Mouse (Mus musculus) adrenal gland, adult 8-10 months (tissue): ENCODE results near the gene Usp54. TPM values are rescaled to one million over a fixed set of nuclear protein-coding genes. Genes with fewer than 3 reads are reported as not detected.
"Not testable (repeated sequence)": the region's sequence is repeated elsewhere in the genome, so short reads cannot be mapped to it uniquely, and the experiment has no call there.

Experiments used
- DNase-seq: peaks from one replicate; pipeline ENCODE4 v3.0.0; 2022
- total RNA-seq, 4 experiments: library from RNA; stranded (reverse); gene quantifications; 2 replicates each; pipeline ENCODE4 v1.2.4; 2022

Gene Usp54
- total RNA-seq, 4 experiments from 2014 or later, result 18.3 to 22.1 (median 19.3) TPM

DNA sequence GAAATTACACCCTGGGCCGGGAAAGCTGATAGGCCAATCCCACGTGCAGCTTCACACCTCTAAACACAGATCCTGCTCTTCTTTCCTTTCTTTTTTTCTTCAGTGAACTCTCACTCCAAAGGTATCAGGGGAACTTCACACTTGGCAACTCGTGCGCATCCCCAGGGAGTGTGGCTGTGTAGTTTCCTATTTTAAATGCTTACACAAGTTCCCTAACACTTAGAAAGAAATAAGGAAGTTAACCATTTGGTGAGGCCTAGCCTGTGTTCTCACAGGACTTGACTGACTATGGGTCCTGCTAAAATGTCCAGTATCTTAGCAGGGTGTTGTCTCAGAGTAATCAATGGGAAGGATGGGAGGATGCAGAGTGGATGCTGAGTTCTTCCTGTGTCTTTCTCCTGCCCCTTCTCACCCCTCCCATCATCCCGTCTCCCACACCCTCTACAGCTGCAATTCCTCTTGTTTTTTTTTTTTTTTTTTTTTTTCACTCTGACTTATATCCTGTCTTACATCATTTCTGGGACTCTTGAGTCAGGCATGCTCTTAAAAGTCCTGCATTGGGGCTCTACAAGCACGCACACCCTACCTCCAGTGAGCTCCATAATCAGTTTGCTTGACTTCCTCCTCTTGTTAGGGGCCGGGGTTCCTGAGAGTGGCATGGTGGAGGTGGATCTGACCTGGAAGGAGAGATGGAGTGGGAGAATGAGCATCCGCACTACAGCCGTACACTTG is 14.0 kb upstream of the Usp54 start:
- no peak for DNase-seq

DNA sequence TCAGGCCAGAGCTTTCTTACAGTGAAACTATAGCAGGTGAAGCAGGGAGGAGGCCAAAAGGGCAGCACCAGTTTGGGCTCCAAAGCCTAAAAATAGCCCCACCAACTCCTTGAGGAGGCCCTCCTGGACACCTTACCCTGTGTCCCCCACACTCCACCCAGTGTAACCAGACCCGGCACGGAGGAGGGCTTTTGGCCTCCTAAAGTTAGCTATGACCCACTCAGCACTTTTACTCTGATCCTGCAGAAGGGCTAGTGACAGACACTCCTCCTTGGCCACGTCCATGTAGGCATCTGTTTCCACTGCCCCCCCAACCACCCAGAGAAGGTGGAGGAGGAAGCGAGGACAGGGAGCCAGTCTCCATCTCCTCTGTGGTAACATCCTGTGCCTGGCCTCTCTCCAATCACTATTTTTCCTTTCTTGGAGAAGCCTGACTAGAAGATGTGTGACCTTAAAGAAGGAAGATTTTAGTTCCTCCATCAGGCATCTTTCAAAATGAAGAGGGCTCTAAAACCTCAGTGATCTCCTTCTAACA is 10.9 kb upstream of the Usp54 start:
- no peak for DNase-seq

DNA sequence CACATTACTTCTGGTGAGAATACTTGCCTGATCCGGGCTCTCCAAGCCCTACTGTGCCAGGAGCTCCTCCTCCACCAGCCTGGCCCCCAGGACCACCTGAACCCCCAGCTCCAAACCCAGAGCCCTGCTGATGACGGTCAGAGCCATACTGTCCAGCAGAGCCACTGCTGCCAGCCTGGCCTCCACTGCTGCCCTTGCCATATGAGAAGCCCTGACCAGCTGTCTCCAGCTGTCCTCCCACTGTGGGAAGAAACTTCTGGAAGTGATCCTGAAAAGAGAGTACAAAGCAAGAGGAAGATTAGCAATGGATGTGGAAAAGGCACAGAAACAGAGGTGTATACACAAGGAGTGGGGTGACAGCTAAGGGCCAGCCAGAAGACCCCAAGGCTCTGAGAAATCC is 10.1 kb upstream of the Usp54 start:
- no peak for DNase-seq

DNA sequence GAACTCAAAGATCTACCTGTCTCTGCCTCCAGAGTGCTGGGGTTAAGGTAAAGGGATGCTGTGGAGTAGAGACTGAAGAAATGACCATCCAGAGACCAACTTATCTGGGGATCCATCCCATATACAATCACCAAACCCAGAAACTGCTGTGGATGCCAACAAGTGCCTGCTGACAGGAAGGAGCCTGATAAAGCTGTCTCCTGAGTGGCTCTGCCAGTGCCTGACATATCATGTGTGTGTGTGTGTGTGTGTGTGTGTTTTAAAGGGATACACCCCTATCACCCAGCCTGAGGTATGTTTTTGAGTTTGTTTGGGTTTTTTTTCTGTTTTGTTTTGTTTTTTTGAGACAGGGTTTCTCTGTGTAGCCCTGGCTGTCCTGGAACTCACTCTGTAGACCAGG is 5.5 kb upstream of the Usp54 start:
- no peak for DNase-seq

DNA sequence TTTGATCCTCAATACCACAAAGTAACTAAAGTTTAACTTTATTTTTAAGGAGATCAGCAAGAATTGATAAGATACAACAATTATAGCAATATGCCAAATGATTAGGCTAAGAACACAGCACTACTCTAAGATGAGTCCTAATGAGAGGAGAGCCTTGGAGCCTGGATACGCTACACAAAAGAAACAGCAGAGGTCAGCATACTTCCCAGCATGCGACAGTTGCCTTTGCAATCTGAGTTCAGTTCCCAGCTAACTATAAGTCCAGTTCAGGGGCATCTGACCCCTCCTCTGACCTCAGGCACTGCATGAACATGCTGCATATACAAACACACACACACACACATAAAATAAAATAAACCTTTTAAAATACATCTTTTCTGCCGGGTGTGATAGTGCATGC is 4.7 kb upstream of the Usp54 start:
- no peak for DNase-seq

DNA sequence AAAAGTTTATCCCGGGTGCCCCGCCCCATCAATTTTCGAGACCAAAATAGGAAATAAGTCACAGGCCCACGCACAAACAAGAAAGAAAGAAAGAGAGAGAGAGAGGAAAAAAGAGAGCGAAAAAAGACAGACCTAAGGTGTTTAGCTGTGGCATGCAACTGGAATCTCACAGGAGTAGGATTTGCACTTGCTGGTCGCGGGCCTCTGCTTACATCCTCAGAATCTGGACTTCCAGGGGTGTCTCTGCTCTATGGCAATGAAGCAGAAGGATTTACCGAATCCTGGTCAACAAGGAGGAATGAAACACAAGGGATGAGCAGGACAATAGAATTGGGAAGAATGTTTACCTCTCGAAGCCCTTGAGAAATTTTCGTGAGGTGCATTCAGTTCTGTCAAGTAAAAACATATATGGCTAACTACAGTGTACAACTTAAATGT is 594 bp upstream of the Usp54 start:
- no peak for DNase-seq

DNA sequence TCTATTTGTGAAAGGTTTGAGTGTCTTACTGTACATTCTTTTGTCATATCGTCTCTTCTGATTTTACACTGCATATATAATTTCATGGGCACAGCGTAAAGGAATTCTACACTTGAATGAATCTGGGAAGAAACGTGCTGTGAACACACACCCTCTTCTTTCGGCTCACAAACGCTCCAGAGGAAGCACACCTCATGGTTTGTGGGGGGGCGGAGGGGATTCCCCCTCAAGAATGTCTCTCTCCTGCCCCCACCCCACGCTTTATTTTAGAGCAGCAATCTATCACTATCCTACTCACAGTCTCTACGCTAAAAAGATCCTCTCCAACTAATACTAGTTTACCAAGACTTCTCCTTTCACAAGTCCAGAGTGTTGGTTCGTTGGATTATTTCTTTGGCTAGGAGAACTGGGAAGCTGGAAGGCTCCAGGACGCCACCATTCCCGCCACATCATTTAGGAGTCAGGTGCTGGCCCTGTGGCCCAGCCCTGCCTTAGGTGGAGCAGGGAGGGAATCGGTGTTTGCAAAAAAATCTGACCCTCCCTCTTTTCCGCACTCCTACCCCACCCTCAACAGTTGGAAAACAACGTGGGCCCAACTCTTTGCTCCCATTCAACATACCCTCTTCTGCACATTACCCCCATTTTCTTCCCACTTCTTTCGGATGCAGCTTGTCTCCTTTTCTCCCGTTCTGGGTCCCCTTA is 794 bp downstream of the Usp54 start:
- DNase-seq, result no peak

DNA sequence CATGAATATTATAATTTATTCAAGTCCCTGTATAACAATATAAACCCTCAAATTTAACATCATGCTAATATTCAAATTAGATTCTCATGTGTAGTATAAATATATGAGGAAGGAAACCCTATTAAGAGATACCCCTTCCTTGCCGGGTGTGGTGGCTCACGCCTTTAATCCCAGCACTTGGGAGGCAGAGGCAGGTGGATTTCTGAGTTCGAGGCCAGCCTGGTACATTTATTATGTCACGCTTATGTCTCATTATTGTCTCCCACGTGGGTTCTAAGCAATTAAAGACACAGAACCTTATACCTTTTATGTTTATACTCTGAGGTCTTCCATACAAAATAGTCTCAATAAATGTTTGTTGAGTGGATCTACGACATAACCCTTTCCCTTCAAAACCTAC is 2.2 kb downstream of the Usp54 start:
- no peak for DNase-seq

DNA sequence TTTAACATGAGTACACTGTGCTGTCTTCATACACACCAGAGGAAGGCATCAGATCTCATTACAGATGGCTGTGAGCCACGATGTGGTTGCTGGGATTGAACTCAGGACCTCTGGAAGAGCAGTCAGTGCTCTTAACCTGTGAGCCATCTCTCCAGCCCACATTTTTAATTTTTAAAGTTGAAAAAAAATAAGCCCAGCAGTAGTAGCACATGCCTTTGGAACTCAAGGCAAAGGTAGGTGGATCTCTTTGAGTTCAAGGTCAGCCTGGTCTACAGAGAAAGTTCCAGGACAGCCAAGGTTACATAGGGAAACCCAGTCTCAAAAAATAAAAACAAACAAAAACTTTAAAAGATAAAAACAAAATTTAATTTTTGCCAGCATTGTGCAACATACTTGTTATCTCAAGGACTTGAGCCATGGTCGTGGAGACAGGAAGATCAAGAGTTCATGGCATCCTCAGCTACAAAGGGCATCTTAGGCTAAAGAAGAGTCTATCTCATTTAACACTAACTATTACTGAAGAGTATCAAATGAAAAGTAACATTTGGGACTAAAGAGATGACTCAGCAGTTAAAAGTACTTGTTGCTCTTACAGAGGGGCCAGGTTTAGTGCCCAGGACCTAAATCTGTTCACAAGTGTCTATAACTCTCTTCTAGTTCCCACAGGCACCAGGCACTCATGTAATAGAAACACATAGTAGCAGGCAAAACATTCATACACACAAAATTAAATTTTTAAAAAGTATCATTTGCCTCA is 2.9 kb downstream of the Usp54 start:
- no peak for DNase-seq

DNA sequence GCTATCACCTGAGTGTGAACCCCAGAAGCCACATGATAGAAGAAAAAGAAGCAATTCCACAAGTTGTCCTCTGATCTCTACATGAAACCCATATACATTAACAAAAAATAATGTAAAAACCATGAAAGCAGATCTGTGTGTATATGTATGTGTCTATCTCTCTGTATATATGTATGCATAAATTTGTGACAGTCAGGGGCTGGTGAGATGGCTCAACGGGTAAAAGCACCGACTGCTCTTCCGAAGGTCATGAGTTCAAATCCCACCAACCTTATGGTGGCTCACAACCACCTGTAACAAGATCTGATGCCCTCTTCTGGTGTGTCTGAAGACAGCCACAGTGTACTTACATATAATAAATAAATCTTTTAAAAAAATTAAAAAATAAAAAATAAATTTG is 3.9 kb downstream of the Usp54 start:
- DNase-seq, result not testable (repeated sequence)

DNA sequence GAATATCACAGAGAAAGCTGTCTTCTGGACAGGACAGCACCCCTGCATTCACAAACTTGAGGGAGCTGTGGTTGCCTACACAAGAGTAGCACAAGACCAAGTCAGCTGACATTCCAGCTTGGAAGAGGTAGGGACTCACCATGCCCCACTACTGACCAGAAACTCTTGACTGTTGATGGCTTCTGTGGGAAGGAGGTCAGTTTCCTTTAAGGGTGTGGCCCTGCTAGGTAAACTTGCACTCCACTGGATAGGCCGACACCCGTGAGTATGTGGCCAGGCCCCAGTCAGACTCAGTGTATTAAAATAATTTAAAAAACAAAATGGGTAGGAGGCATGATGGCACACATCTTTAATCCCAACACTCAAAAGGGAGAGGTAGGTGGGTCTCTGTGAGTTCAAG is 5.3 kb downstream of the Usp54 start:
- no peak for DNase-seq

DNA sequence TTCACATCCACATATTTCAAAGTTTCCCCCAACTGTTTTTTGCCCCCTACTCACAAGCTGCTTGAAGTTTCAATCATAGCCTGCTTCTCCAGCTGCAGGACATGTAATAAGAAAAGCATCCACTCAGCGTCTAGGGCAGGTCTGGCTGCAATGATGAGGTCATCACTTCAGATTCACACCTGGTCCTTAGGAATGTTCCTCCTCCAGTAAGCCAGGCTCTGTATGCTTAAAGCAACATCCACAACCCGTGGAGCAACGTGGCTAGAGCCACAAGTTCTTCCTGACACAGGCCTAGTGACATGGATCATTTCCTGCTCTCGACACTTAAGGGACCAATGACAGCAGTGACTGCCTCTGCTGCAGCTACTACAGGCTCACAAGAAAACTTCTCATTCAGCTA is 9.6 kb downstream of the Usp54 start:
- no peak for DNase-seq

DNA sequence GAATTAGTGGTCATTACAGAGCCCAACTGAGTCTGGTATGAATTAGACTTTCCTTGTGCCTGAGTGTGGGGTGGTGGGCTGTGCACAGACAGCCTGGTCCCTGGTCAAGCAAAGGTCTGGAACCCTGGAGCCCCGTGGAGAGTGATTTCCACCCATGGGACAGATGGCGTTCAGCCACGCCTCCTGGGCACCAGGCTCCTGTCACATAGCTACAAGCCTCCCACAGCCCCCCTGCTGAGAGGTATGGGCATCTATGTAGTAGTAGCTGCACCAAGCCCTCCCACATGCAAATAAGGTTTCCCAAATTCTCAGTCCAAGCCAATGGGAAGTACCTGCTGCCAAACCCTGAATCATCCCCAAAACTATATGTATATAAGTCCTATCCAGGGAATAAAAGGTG is 13.9 kb downstream of the Usp54 start:
- DNase-seq, result no peak

DNA sequence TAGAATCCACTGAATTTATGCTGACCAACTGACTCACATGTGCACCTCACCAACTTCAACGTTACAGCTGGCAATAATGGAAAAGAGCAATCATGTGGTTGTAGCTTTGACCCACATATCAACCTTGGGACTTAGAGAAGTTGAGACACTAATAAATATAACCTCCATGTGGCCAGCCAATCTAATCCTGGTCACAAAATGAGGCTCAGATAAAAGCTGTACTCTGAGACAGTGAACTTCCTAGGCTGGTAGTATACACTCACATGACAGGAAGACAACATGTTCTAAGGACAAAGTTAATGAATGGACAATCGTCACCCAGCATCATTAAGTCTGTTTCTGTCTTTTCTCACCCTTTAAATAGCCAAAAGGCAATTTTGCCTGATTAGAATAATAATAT is 14.4 kb downstream of the Usp54 start:
- DNase-seq, result no peak

DNA sequence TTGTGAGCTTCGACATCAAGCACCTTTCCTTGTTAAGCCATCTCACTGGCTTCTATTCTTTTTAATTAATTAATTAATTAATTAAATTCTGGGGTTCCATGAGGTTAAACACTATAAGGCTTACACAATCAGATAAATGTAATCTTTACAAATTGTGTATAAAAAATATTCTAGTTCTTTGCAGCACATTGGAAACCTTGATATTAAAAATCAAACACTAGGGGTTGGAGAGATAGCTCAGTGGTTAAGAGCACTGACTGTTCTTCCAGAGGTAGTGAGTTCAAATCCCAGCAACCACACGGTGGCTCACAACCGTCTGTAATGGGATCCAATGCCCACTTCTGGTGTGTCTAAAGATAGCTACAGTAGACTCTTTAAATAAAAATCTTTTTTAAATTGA is 18.0 kb downstream of the Usp54 start:
- no peak for DNase-seq

DNA sequence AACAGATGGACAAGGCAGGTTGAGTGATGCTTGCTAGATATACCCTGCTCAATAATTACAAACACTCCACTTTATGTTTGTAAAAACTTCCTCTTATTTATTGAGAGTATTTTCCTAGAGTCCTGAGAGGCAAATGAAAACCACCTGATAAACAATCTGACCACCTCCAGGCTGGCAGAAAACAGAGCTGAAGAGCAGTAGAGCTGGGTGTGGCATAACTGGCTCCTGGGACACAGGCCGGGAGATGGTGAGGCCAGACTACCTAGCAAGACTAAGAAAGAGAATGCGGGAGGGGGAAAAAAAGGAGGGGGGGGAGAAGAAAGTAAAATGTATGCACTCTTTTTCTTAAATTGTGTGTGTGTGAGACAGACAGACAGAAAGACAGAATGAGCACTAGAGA is 18.5 kb downstream of the Usp54 start:
- no peak for DNase-seq

DNA sequence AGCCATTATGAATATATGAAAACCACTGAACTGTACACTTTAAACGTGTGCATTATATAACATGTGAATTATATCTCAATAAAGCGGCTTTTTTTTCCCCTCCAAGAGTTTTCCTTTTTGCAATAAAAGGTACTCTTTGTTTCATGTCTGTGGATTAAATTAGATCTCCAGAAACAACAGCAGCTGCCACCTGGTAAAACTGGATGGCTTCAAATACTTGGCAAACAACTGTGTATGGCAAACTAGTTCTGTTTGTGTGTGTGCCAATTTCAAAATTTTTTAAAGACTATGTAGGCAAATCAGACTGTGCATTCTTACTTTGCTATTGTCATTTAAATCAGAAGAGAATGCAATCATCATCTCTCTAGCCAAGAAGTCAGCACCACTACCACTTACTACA is 19.0 kb downstream of the Usp54 start:
- no peak for DNase-seq

DNA sequence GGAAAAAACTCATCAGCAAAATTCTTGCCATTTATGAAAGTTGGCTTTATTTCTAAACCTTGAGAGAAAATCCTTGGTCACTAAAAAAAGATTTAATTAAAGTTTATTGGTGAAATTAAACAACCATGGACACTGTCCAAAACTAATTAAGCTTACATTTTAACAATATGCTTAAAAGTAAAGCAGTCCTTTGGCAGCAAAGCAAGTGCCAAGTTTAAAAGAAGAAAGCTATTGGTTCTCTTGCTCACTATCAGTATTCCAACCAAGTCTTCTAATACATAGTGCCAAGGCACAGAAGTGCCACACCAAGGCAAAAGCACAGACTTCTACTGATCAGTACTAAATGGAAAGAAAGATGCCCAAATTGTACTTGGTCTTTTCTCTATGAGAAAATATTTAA is 21.7 kb downstream of the Usp54 start:
- no peak for DNase-seq

DNA sequence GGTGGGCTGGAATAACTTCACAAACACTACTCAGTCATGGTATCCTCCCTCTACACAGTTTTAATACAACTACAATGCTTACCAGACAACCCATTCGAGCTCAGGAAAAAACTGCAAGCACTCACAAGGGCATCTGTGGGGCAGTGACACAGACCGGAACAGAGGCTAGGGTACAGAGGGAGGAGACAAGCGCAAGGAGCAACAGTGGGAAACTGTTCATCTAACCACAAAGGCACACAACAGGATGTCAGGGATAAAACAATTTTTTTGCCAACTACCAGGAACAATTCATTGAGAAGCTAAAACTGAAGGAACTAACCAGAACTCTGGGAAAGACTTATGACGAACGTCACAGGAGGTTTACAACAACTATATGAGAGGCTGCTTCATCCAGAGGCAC is 22.7 kb downstream of the Usp54 start:
- DNase-seq, result no peak

DNA sequence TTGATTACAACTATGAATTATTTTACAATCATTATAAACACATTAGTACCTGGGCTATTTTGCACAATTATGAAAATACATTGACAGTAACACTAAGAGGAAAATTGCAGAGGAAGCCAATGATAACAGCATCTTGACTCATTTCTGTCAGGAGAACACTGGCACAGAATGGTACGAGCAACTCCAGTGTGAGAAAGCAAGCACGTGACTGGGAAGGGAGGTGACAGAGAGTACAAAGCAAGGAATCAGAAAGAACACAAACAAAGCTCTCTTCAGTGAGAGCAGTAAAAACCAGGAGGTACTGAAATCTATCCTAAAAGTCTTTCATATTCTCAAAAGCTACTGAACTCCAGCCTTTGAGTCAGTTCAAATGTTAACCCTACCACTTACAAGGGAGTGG is 24.4 kb downstream of the Usp54 start:
- no peak for DNase-seq

DNA sequence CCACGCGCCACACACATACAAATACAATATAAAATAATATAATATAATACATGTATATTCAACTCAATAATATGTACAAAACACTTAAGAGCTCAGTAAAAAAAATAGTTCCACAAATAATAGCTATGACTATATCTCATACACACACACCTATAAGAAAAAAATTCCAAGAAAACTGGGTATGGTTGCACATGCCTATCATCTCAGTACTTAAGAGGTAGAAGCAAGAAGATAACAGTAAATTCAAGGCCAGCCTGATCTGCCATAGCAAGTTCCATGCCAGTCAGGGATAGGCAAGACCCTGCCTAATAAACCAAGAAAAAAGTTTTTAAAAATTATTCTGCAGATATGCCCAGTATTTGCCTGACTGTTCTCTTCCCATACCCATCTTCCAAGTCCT is 25.8 kb downstream of the Usp54 start:
- DNase-seq, result no peak

DNA sequence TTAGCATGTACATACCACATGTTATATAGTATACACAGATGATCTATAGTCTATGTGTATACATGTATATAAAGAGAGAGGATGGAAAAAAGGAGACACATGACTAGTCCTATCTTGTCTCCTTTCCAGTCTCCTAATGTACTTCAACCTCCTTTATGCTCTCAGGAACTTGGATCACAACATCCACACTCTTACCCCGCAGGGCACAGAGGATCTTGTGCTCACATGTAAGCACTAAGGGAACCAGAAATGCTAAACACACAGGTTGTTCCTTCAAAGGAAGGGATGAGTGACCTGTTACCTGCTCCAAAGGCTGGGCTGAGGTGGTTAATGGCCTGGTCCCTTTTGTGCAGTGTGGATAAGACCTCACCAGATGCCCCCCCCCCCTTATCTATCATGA is 28.0 kb downstream of the Usp54 start:
- no peak for DNase-seq

DNA sequence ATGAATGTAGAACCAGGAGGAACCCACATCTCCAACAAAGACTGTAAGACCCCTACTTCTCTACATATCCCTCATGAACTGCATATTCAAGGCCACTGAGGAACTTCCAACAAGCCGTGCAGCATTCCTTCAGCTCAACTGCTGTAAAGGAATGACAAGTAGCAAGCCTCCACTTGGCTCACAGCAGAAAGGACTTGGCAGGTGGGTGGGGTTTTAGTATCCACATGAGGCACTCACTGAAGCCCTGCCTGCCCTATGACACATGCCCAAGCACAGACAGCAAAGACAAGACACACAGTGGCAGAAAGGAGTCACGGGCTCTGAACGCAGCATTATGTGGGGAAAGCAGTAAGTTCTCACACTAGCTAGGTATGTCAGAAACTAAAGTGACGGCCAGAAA is 30.7 kb downstream of the Usp54 start:
- DNase-seq, result peak; percentile 25

DNA sequence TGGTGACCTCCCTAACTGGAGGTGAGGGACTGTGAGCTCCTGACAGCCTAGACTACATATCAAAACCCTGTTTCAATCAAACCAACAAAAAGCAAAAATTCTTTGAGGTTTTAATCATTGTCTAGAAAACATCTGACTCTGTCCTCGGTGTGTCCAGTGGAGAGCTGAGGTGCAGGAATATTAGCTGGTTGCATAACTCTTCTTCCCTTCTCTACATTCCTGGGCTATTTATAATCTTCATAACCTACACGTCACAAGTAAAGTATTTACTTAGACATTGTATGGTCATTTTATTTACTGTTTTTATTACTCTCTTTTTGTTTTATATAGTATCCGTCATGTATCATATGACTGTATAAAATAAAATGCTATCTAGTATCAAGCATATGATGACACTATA is 31.3 kb downstream of the Usp54 start:
- no peak for DNase-seq
